Mouse (Mus musculus): ENCODE data around the gene Gys2.

DNA sequence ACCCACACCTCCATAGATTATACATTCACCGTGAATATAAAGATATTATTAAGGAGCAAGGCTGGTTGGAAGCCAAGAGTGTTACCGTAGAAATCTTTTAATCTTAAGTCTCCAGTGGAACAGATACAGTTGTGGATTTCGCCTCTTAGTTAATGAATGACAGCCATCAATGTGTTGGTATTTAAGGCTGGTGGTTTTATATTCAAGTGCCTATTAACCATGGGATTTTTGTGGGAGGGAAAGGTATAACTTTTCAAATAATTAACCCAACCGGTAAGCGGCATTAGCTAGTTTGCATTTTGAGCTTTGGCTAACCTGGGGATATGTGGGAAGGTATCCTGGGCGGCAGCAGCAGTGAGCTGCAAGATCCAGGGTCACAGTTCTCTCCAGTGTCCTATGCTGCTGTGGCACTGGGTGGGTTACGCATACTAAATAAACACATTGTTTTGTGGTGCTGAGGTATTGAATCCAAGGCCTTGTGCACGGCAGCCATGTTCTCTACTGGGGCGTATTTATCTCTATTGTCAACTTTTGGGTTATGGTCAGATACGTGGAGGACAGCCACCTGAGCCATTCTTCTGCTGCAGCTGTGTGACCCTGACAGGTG, 29.7 kb upstream of the Gys2 start:
- TF ChIP-seq CTCF (IDR thresholded peaks at IDR 0.05; ENCODE audit: insufficient read depth, low read length) (no peak), POLR2A (IDR thresholded peaks at IDR 0.05; ENCODE audit: borderline replicate concordance, extremely low read depth, low read depth, low read length) (no peak)
